Mouse (Mus musculus) erythroblast, embryonic 14.5 days (primary cell): ENCODE data around the gene Abcc9. TPM values are rescaled to one million over a fixed set of nuclear protein-coding genes. Genes with fewer than 3 reads are reported as not detected.

Source experiments
- H3K27me3 ChIP-seq: 2 replicates; pipeline ENCODE4 v1.6.1; 2012; ENCODE audit warnings: inconsistent platforms; ENCODE audit not compliant: control insufficient read depth
- H3K36me3 ChIP-seq: 2 replicates; pipeline ENCODE4 v1.6.1; 2012; ENCODE audit warnings: mild to moderate bottlenecking, inconsistent platforms; ENCODE audit not compliant: control insufficient read depth
- H3K4me1 ChIP-seq: 2 replicates; pipeline ENCODE4 v1.6.1; 2012; ENCODE audit warnings: inconsistent platforms; ENCODE audit not compliant: control insufficient read depth
- H3K4me3 ChIP-seq: replicated peaks from 2 replicates; pipeline ENCODE3; 2012; ENCODE audit warnings: moderate library complexity, mild to moderate bottlenecking, inconsistent platforms
- H3K9me3 ChIP-seq: 2 replicates; pipeline ENCODE4 v1.6.1; 2012; ENCODE audit warnings: low read length, inconsistent platforms, mixed read lengths; ENCODE audit not compliant: control insufficient read depth
- GATA1 ChIP-seq: IDR thresholded peaks from 2 replicates; pipeline ENCODE4 v1.6.1; 2012; ENCODE audit warnings: low read length, inconsistent platforms, mixed read lengths
- TAL1 ChIP-seq: IDR thresholded peaks from 3 replicates; pipeline ENCODE4 v1.6.1; 2012; ENCODE audit warnings: low read length, inconsistent platforms, mixed read lengths
- polyA plus RNA-seq: library from polyadenylated mRNA; stranded (reverse); fragments of >175 nt; gene quantifications from 2 replicates; pipeline ENCODE4 v1.2.3, GENCODE M21; 2012

The Abcc9 gene
- polyA plus RNA-seq, 1 experiment = not detected

DNA sequence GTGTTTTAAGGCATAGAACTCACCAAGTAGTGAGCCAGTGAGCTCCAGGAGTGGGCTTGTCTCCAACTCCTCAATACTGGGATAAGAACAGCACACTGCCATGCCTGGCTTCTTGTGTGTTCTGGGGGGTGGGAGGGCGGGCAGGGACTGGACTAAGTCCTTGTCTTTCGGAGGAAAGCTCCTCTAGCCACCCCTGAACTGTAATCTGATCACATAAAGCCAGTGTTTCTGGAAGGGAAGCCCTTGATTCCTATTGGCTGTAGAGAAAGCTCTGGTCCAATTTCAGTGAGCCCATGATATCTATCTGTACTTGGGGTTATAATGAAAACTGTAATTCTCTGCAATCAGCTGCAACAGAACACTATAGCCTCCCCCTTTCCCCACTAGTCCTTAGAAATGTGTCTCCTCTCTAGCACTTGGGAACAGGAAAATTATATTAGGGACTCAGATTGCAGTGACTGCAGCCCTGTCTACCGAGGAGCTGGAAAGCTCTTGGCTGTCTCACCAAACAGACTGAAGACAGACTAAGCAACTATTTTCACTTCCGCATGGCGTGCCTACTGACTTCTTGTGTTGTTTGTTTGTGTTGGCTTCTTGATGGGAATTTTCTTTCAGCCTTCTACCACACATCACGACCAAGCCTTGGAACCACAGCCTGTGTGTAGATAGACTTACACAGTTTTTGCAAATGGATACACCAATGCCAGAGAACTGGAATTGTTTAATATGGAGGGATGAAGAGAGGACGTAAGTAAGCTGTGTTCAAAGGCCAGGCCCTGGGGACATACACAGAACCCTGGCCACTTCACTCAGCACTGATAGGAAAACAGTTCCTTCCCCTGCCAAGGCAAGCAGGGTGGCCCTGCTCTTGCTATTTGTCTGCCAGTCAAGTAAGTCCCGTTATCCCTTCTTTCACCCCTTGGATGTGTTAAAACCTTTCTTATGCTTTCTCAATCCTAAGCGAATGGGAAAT, 92.4 kb downstream of the Abcc9 start:
- H3K4me1 ChIP-seq = no peaks in the 10 kb centered on the region
- no peaks in the 10 kb centered on the region for H3K9me3 ChIP-seq
- no peak overlapping the region for H3K4me3 ChIP-seq
- no peaks in the 10 kb centered on the region for H3K36me3 ChIP-seq
- H3K27me3 ChIP-seq = no peaks in the 10 kb centered on the region
- no peak for TF ChIP-seq TAL1
- TF ChIP-seq GATA1 = no peak

DNA sequence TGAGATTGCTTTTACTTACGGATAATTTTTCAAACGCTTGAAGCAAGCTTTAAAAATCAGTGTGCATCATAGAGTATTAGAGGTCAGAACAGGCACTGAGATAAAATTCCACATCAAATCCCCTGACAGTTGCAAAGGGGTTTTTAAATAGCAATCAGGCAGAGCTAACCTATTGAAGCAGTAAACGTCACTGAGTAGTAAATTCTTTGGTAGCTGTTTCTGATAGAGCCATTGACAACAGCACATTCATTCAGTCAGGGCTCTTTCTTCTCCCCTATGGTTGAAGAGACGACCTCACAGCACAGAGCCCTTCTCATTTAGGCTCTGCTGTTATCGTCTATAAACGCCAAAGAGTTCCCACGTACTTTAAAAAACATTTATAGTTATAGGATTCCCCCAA, 95.0 kb downstream of the Abcc9 start:
- no peak for TF ChIP-seq GATA1
- no peak for TF ChIP-seq TAL1
- no peaks in the 10 kb centered on the region for H3K4me1 ChIP-seq

DNA sequence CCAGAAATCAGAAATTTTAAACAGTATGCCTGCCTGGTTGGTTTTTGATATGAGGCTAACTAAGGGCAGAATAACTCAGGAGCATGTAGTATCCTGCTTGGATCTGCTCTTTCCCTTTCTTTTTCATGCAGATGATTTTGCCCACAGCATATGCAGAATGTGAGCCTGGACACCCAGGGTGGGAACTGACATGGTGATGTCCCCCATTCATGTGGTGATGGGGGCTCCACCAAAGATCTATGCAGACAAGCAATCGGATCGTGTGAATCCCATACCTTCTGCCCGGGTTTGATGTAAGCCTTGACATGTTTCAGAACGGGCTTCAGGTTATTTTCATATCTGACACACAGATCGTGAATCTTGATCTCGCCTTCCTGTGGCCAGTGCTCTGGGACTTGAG, 99.3 kb downstream of the Abcc9 start:
- Histone ChIP-seq H3K36me3 (no peaks in the 10 kb centered on the region), H3K27me3 (no peaks in the 10 kb centered on the region), H3K9me3 (no peaks in the 10 kb centered on the region), H3K4me3 (no peak overlapping the region), H3K4me1 (no peaks in the 10 kb centered on the region)
- TF ChIP-seq TAL1 (no peak), GATA1 (no peak)

More for the DNA sequence above, 95.0 kb downstream of the Abcc9 start:
- Histone ChIP-seq H3K9me3 (no peaks in the 10 kb centered on the region), H3K4me3 (no peak overlapping the region), H3K27me3 (no peaks in the 10 kb centered on the region), H3K36me3 (no peaks in the 10 kb centered on the region)

DNA sequence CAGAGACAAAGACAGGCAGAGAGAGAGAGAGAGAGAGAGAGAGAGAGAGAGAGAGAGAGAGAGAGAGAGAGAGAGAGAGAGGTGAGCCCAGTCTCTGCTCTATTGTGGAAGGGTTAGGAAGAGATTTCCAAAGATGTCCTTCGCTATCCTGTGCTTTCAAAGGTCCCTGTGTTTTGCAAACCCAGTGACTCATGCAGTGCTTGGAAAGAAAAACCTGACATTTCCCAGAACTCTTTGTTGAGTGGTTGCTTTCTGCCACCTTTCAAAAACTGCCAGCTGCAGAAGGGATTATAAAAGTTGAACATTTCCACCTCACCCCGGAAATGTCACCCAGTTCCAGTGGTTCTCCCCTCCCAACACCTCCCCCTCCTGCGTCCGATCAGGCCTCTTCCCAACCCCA, 123.3 kb downstream of the Abcc9 start:
- H3K4me3 ChIP-seq = no peak overlapping the region
- no peak for TF ChIP-seq TAL1
- no peaks in the 10 kb centered on the region for H3K4me1 ChIP-seq
- no peaks in the 10 kb centered on the region for H3K9me3 ChIP-seq
- no peaks in the 10 kb centered on the region for H3K27me3 ChIP-seq
- H3K36me3 ChIP-seq = no peaks in the 10 kb centered on the region

DNA sequence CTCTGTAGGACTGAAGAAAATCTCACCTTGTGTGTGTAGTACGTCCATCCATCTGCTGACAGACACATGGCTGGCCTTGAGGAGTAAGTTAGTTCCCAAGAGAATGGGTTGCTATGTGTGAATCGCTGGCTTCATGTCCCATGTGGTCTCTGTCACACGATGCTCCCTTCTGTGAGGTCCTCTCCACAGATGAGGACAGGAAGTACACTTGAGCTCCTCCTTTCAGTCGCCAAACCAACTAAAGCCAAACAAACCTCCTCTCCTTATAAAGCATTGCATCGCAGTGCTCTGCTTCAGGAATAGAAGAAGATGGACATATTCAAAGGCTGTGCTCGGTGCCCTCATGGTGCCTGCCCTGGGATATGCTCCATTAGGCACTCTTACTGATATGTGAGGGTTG, 124.3 kb downstream of the Abcc9 start:
- H3K36me3 ChIP-seq = no peaks in the 10 kb centered on the region
- H3K9me3 ChIP-seq = no peaks in the 10 kb centered on the region
- no peak overlapping the region for H3K4me3 ChIP-seq
- TF ChIP-seq GATA1 (no peak), TAL1 (no peak)
- no peaks in the 10 kb centered on the region for H3K4me1 ChIP-seq
- peaks cover 4% of the 10 kb centered on the region for H3K27me3 ChIP-seq

DNA sequence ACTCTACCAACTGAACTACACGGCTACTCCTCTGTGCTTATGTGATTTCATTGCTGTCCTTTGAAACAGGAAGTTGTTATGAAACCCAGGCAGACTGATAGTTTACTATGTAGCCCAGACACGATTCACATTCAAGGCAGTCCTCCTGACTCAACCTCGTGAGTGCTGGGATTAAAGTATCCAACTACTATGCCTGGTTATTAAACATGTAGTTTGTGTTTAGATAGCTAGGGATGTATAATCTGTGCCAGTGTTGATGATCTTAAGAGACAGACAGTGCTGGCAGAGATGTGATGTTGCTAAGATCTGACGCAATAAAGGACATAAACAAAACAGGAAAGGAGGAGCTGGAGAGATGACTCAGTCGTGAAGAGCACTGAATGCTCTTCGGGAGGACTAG, 129.2 kb downstream of the Abcc9 start:
- Histone ChIP-seq H3K4me1 (no peaks in the 10 kb centered on the region), H3K36me3 (no peaks in the 10 kb centered on the region), H3K27me3 (peaks cover 44% of the 10 kb centered on the region), H3K9me3 (peaks cover 3% of the 10 kb centered on the region; the same call in 1 of the 2 replicates), H3K4me3 (no peak overlapping the region)
- TF ChIP-seq TAL1 = no peak
- TF ChIP-seq GATA1 = no peak

DNA sequence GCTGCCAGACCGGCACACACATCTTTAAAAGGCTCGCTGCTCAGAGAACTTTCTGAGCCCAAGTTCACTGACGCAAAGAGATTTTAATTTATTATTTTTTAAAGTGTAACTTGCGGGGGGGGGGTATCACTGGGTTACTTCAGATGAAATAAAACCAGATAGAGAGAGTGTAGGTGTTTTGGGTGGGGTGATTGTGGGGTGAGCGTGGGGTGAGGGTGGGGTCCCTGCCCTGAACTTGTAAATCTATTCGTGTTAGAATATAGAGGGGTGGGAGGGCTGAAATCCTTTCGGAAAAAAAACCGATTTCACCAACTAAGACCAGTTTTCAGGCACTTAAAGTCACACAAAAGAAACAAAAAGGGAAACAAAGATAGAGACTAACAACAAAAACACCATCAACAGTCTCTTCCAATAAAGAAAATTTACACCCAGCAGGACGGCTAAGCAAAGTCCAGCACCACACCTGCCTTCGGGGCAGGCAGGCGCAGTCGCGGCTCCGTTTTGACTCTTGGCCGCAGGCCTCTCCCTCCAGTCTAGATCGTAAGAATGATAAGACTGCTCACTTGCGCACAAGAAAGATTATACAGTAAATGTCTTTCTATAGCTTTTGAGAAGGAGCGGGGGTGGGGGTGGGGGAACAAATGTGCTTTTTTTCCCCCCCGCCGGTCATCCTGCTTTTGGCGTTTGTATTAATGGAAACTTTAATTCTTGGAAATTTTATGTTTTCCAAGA, 130.3 kb downstream of the Abcc9 start:
- H3K4me1 ChIP-seq = no peaks in the 10 kb centered on the region
- H3K27me3 ChIP-seq = peaks cover 44% of the 10 kb centered on the region
- no peaks in the 10 kb centered on the region for H3K36me3 ChIP-seq
- peaks cover 3% of the 10 kb centered on the region; the same call in 1 of the 2 replicates for H3K9me3 ChIP-seq
- TF ChIP-seq GATA1 (no peak), TAL1 (no peak)
- no peak overlapping the region for H3K4me3 ChIP-seq

DNA sequence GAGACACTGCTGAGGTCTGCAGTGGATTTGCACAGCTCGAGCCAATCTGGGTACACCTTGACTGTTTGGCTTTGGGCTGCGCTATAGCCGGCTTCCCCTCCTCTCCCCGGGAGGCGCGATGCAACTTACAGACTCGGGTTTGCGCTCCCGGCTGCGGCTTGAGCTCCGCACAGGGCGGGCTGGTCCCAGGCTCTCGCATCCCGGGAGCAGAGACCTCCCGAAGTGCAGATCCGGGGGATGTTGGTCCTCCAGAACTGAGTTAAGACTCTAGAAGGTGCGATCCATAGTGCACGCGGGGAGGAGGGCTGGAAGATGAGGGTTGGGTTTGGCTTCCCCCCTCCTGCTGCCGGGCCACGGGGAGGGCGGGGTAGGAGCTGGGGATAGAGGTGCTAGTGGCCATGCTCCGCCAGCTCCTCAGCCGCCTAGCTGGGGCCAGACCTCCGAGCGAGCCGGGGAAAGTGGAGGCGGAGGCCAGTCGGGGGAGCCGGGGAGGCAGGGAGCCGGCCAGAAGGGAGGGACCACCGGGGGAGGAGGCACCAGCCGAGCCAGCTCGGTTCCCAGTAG, 131.0 kb downstream of the Abcc9 start, which contains the start of gene Kcnj8:
Gene Kcnj8 (minus strand): TSS at position 560 of the 564 bp plus-strand sequence.
- no peaks in the 10 kb centered on the region for H3K4me1 ChIP-seq
- no peaks in the 10 kb centered on the region for H3K36me3 ChIP-seq
- H3K27me3 ChIP-seq = peaks cover 44% of the 10 kb centered on the region
- TF ChIP-seq GATA1 = no peak
- no peak for TF ChIP-seq TAL1
- H3K9me3 ChIP-seq = peaks cover 3% of the 10 kb centered on the region; the same call in 1 of the 2 replicates
- no peak within 1 kb of the TSS for H3K4me3 ChIP-seq
